Mouse (Mus musculus) small intestine, adult 2 months (tissue): ENCODE data around the gene Myh9. TPM values are rescaled to one million over a fixed set of nuclear protein-coding genes. Genes with fewer than 3 reads are reported as not detected.

Experiments
- H3K27ac ChIP-seq: fragments of 200-500 bp; 2 replicates; pipeline ENCODE4 v1.5.1; 2012; ENCODE audit warnings: low read depth, low read length, control low read depth, inconsistent platforms; ENCODE audit not compliant: insufficient read depth
- H3K27me3 ChIP-seq: fragments of 200-500 bp; 2 replicates; pipeline ENCODE4 v1.6.1; 2012; ENCODE audit warnings: mild to moderate bottlenecking, moderate library complexity, low read length, inconsistent platforms; ENCODE audit not compliant: control insufficient read depth, insufficient read depth
- H3K36me3 ChIP-seq: fragments of 200-500 bp; 2 replicates; pipeline ENCODE4 v1.6.1; 2012; ENCODE audit warnings: mild to moderate bottlenecking, low read length, control low read depth, inconsistent platforms; ENCODE audit not compliant: control insufficient read depth, insufficient read depth
- H3K4me1 ChIP-seq: fragments of 200-500 bp; 2 replicates; pipeline ENCODE4 v1.6.1; 2012; ENCODE audit warnings: low read length, inconsistent platforms, mixed read lengths; ENCODE audit not compliant: control insufficient read depth, insufficient read depth, insufficient read length
- H3K4me3 ChIP-seq: fragments of 200-500 bp; 2 replicates; pipeline ENCODE4 v1.5.1; 2012; ENCODE audit warnings: low read depth, mild to moderate bottlenecking, control low read depth, inconsistent platforms, low read length, moderate library complexity
- CTCF ChIP-seq: fragments of 200-500 bp; IDR thresholded peaks from 2 replicates; pipeline ENCODE4 v1.5.1; 2012; ENCODE audit warnings: low read depth, mild to moderate bottlenecking, control low read depth, inconsistent platforms, low read length, moderate library complexity, mixed read lengths; ENCODE audit not compliant: insufficient replicate concordance, insufficient read length; ENCODE audit errors: extremely low read depth
- POLR2A ChIP-seq: fragments of 200-500 bp; IDR thresholded peaks from 2 replicates; pipeline ENCODE4 v1.6.1; 2012; ENCODE audit warnings: low read depth, mild to moderate bottlenecking, control low read depth, inconsistent platforms, low read length, moderate library complexity
- WGBS: fragments of 180-500 bp; shearing (Covaris S2); methylation state at CpG from one replicate; pipeline ENCODE4 v1.1.7; 2018; 5-methylcytosine and 5-hydroxymethylcytosine counted together
- polyA plus RNA-seq: library from polyadenylated mRNA; depleted of rRNA; stranded (reverse); fragments of >200 nt; gene quantifications from 2 replicates; pipeline ENCODE4 v1.2.3, GENCODE M21; 2012

The Myh9 gene
- polyA plus RNA-seq, 1 experiment = 89.4 TPM

- peaks cover 50% of the 10 kb centered on the region for H3K4me1 ChIP-seq
- H3K27me3 ChIP-seq = no peaks in the 10 kb centered on the region
- H3K36me3 ChIP-seq = peaks cover under 1% of the 10 kb centered on the region; the same call in 1 of the 2 replicates
- WGBS = 26% methylated on average over 6 of the region's 6 CpGs
- no peak overlapping the region for H3K4me3 ChIP-seq
- H3K27ac ChIP-seq = peak overlapping the region; percentile 86
- TF ChIP-seq POLR2A = no peak
- TF ChIP-seq CTCF = no peak
Measured at GRCm38 (mm10) chr15:77836692-77837443, 5.1 kb downstream of the Myh9 start.

GRCm38 (mm10) chr15:77835930-77836653 is 5.9 kb downstream of the Myh9 start:
- WGBS = 7% methylated on average over 9 of the region's 9 CpGs

GRCm38 (mm10) chr15:77834336-77835268 is 7.4 kb downstream of the Myh9 start:
- TF ChIP-seq POLR2A = no peak
- TF ChIP-seq CTCF = peak; percentile 21; the same call in 1 of the 2 replicates
- H3K27me3 ChIP-seq = no peaks in the 10 kb centered on the region
- H3K4me3 ChIP-seq = 0 out of 2 replicates have a peak overlapping the region, but pooled peaks have one; percentile 6
- peaks cover 71% of the 10 kb centered on the region for H3K4me1 ChIP-seq
- H3K27ac ChIP-seq = peak overlapping the region; percentile 79
- 31% methylated on average over 15 of the region's 15 CpGs for WGBS
- peaks cover 4% of the 10 kb centered on the region for H3K36me3 ChIP-seq

More at GRCm38 (mm10) chr15:77835930-77836653, 5.9 kb downstream of the Myh9 start:
- H3K27me3 ChIP-seq = no peaks in the 10 kb centered on the region
- peaks cover 4% of the 10 kb centered on the region; the same call in 1 of the 2 replicates for H3K36me3 ChIP-seq
- peaks cover 58% of the 10 kb centered on the region for H3K4me1 ChIP-seq
- TF ChIP-seq CTCF (no peak), POLR2A (no peak; the same call in 1 of the 2 replicates)
- peak overlapping the region; percentile 70 for H3K27ac ChIP-seq
- H3K4me3 ChIP-seq = peak overlapping the region; percentile 33

GRCm38 (mm10) chr15:77833731-77834130 is 8.2 kb downstream of the Myh9 start:
- H3K4me1 ChIP-seq = peaks cover 74% of the 10 kb centered on the region
- no peak overlapping the region for H3K4me3 ChIP-seq
- H3K36me3 ChIP-seq = peaks cover 4% of the 10 kb centered on the region
- 23% methylated on average over 6 of the region's 6 CpGs for WGBS
- TF ChIP-seq CTCF (no peak), POLR2A (no peak)
- H3K27me3 ChIP-seq = no peaks in the 10 kb centered on the region
- H3K27ac ChIP-seq = peak overlapping the region; percentile 79

GRCm38 (mm10) chr15:77833083-77833482 is 8.9 kb downstream of the Myh9 start:
- Histone ChIP-seq H3K27me3 (no peaks in the 10 kb centered on the region), H3K4me1 (peaks cover 74% of the 10 kb centered on the region), H3K36me3 (peaks cover 4% of the 10 kb centered on the region), H3K27ac (peak overlapping the region; percentile 79), H3K4me3 (no peak overlapping the region)
- TF ChIP-seq CTCF (no peak), POLR2A (no peak)

- WGBS = 7% methylated on average over 7 of the region's 7 CpGs
- no peaks in the 10 kb centered on the region for H3K27me3 ChIP-seq
- H3K4me3 ChIP-seq = peak overlapping the region; percentile 4; the same call in 1 of the 2 replicates
- H3K27ac ChIP-seq = peak overlapping the region; percentile 75
- TF ChIP-seq CTCF (no peak), POLR2A (no peak)
- H3K36me3 ChIP-seq = peaks cover 4% of the 10 kb centered on the region
- peaks cover 76% of the 10 kb centered on the region for H3K4me1 ChIP-seq
Measured at GRCm38 (mm10) chr15:77832458-77832904, 9.5 kb downstream of the Myh9 start.
